Mouse (Mus musculus) ovary, postnatal 36 days (tissue): ENCODE measurements around the gene Scoc.
"Not testable (repeated sequence)": the region's sequence is repeated elsewhere in the genome, so short reads cannot be mapped to it uniquely, and the experiment has no call there.

Experiments used
- DNase-seq: peaks from one replicate; pipeline ENCODE4 v3.0.0; 2022; ENCODE audit warnings: low spot score, mixed read lengths

Scoc gene

DNA sequence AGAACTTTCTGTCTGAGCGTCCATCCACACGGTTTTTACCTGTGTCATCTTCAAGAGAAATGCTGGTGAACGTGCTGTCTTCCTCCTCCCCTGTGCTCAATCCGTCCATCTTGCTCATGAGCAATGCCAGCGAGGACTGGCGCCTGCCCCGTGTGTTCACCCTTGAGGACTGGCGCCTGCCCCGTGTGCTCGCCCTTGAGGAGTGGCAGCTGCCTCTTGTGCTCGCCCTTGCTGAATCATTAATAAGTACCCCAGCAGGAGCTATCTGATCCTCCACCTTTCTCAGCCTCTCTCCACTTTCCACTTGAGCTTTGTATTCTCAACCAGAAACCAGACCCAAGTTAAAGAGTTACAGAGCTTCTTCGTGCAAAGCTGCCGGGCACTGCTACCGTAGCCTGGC, at the start of gene Scoc:
Scoc (minus strand) TSS at position 170 of the 400 bp plus-strand sequence.
- DNase-seq = no peak

- no peak for DNase-seq
Measured at GRCm38 (mm10) chr8:83459606-83460005, 1.4 kb upstream of the Scoc start.

DNA sequence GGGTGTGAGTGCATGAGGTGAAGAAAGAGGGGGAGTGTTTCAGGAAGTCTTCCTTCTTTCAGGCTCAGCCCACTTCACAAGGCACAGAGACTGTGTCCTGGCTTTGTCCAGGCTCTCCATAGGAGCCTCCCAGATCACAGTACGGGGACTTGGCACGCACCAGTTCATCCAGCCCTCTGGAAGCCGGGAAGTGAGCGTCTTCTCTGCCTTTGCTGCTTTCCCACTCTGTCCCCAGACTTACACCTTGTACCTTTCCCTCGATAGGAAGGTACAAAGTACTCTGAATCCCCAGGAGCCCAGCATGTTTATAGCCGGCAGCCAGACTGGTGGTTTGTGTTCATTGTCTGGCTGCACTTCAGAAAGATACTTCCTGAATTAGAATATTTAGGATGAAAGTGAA, 1.1 kb downstream of the Scoc start:
- DNase-seq = no peak

DNA sequence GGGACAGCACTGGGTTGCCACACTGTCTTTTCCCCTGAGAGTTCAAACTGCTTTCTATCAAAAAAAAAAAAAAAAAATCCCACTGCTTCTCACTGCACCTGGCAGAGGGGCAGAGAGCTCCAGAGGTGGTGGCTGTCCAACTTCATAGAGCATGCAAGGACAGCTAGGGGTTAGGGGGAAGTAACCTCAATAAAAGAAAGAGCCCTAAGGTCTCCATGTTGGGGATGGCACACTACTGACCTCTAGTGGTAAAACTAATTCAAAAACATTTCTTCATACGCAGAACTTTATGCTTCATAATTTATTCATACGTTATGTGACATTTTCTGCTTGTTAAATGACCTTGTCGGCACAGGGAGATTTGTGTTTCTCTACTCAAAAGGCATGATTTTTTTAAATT, 7.1 kb downstream of the Scoc start:
- DNase-seq = no peak

- DNase-seq = no peak
Measured at GRCm38 (mm10) chr8:83449960-83450359, 8.2 kb downstream of the Scoc start.

GRCm38 (mm10) chr8:83443052-83443400, 15.2 kb downstream of the Scoc start:
- DNase-seq = no peak

DNA sequence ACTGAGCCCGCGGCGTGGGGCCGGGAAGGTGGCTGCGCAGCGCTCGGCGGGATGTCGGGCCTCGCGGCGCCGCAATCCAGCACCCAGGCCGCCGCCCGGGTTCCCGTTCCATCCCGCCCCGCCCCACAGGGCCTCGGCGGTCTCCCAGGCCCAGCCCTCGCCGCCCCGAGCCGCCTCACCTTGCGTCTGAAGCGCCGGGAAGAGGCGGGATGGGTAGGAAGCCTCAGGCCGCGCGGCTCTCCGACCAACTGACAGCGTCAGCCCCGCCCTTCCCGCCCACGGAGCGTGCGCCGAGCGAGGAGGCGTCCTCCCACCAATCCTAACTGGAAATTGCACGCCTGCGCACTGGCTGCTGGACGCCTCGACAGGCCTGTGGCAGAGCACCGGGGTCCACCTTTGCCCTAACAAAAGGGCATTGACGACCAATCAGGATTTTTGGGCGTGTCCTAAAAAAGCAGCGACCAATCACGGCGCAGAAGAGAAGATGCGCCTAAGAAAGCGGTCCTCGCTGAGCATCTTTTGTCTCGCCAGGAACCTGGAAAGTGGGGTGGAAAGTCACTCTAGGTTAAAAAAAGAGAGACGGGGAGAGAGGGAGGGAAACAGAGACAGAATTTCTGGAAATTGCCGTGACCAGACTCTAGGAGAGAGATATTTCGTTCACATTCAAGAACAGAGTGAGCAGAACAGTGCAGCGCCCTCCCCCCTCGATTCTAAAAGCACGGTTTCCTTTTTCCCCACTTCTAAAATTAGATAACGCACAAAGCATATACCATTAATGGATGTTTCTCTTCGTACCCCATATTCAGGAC, 15.7 kb downstream of the Scoc start:
- peak; percentile 98 for DNase-seq

DNA sequence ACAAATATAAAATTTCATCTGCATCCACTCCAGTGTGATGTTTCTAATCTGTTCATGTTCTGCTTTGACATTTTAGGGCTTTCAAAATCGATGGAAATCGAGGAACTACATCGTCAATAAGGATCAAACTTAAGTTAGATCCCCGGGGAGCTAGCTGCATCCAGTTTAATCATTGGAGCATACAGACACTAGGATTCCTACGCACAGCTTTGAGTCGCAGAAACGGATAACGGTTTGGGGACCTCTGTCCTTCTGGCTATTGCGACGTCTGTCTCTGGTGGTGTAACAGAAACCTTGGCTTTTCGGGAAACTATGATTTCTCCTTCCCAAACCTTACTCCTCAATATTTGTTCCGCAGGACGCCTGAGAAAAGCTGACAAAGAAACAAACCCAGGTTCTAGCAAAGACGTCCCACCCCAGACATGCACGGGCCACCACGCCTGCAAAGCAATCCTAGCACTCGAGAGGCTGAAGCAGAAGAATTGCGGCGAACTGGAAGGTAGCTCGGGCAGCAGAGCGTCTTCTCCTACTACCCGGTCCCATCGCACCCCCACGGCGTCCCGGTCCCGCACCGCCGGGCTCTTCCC, 16.4 kb downstream of the Scoc start:
- DNase-seq = no peak

DNA sequence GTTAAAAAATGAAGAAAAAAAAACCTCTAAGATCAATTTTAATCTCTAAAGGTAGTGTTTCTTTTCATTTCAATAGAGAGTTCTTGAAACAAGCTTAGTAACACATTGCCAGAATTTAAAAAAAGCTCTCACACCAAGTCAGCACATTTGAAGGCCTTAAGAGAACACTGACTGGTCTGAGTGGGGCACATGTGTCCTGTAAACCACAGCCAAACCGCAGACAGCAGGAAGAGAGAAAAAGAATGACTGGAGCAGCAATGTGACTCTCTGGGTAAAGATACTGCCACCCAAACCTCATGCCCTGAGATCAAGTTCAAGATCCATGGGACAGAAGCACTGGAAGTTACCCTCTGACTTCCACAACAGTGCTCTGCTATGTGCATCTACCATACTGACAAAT, 21.1 kb downstream of the Scoc start:
- DNase-seq = no peak

GRCm38 (mm10) chr8:83429071-83429524, 29.1 kb downstream of the Scoc start:
- no peak for DNase-seq

GRCm38 (mm10) chr8:83428621-83429020, 29.6 kb downstream of the Scoc start:
- DNase-seq = not testable (repeated sequence)

DNA sequence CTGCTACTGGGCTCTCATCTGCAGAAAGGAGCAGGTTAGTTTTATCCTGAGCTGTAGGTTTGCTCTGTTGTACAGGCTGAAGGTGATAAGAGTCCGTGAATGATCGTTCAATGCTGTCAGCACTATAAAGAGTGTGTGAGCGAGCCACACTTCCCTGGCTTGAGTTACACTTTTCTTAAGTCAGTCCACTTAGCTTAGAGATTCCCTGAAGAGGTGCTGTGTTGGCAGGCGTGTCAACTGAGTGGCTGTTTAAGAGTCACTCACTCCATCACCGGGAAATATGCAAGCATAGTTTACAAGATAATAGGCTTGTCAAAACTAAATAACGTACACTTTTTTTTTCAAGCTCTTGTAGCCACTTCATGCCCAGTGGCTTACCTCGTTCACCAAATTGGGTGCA, 31.2 kb downstream of the Scoc start:
- DNase-seq = no peak

- DNase-seq = no peak
Measured at GRCm38 (mm10) chr8:83426104-83426759, 32.0 kb downstream of the Scoc start.

GRCm38 (mm10) chr8:83425202-83425601, 33.0 kb downstream of the Scoc start:
- no peak for DNase-seq

- no peak for DNase-seq
Measured at GRCm38 (mm10) chr8:83423032-83423825, 35.0 kb downstream of the Scoc start.

DNA sequence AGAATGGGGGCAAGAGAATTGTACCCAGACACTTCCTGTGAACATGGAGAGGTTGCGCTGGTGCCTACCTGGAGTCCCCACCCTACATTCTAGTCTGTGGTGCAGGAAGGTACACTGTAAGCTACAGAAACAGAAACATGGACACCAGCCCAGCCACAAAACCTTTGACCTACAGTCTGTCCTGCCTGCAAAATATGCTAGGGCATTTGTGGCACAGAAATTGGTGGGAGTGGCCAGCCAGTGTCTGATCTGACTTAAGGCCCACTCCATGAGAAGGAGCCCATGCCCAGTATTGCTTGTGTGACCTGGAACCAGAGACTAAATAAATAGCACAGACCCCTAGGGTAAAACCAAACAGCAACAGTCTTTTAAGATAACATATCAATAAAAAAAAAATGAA, 36.8 kb downstream of the Scoc start:
- no peak for DNase-seq

DNA sequence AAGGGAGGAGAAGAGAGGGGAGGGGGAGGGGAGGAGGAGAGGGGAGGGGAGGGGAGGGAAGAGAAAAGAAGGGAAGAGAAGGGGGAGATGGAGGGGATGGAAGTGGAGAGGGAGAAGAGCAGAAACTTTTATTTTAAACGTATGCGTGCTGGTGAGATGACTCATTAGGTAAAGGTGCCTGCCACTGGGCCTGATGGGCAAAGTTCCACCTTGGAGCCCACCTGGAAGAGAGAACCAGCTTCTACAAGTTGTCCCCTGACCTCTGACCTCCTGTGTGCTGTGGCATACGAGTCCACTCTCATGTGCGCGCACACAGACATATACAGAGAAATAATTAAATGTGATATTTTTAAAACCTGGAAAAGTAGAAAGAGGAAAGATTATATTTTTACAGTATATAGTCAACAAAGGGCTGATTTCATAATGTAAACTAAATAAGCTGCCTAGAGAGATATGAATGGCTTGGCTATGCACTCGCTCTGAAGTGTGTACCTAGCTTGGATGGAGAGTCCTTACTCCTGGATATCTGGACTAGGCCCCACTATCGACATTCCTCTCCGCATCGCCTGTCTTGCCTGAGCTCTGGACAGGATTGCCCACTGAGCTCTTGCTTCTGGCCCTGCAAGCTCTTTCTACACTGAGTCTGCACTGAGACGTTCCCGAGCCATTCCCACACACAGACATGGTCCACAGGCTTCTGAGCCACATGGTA, 39.2 kb downstream of the Scoc start:
- no peak for DNase-seq

DNA sequence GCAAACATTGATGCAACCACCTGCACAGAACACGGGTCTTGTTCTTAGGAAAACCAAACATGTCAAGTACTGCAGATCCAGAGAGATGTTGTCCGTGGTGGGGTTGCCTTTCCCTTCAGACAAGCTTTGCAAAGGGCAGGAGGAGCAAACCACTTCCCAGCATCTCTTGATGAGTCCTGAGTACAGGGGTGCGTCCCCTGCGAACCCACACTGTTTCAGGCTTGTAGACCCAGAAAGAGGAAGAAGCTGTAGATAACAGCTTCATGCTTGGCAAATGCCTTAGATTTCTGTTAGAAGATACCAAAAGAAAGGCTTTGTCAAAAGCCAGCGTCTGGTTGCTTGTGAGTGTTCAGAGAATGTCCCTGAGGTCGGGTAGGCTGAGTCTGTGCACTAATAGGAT, 40.2 kb downstream of the Scoc start:
- DNase-seq = no peak

DNA sequence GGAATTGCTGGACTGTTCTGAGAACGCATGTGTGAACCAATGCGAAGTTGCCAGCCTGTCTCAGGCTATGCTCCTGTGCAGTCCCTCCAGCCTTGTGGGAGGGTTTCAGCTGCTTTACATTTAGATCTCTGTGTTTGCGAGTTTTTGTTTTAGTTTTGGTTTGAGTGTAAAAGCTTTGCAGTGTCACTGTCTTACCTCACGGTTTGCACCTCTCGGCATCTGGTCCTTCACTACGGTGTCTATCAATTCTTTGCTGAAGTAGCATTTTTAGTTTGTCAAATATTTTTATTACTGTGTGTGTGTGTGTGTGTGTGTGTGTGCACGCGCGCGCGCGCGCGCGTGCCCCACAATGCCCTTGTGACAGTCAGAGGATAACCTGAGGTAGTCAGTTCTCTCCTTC, 41.3 kb downstream of the Scoc start:
- DNase-seq = no peak

DNA sequence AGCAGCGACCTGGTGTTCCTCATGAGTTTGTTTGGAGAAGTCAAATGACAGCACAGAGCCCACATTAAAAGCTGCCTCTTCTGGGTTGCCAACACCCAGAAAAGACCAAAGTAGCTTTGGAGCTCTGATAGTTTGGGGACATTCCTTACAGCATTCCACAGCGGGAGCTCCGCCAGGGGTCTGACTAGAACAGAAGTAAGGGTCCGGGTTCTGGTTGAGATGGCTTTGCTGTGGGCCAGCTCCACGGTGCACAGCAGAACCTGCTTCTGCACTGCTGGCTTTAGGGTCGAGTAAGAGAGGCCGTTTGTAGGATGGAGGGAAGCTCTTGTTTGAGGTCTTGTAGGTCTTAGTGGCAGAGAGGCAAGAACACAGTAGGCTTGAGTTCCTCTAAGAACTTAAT, 49.7 kb downstream of the Scoc start:
- DNase-seq = no peak

GRCm38 (mm10) chr8:83406836-83407235, 51.4 kb downstream of the Scoc start:
- DNase-seq = no peak

GRCm38 (mm10) chr8:83405548-83405947, 52.6 kb downstream of the Scoc start:
- DNase-seq = no peak
